Mouse (Mus musculus) left cerebral cortex, adult 18-20 months (tissue): ENCODE measurements around the gene Rpgrip1. TPM values are rescaled to one million over a fixed set of nuclear protein-coding genes. Genes with fewer than 3 reads are reported as not detected.

Experiments used
- DNase-seq, 2 experiments: peaks; one replicate each; pipeline ENCODE4 v3.0.0; 2021 to 2022; ENCODE audit warnings: low spot score in 2 of 2, mixed read lengths in 1 of 2
- total RNA-seq, 2 experiments: library from RNA; stranded (reverse); gene quantifications; 2 replicates each; pipeline ENCODE4 v1.2.3; 2021

Gene Rpgrip1
- total RNA-seq, 2 experiments from 2014 or later = 1.7 to 1.8 TPM

- DNase-seq = no peak
These were observed 7.9 kb downstream of the Rpgrip1 start for GRCm38 (mm10) chr14:52118456-52118822.

- DNase-seq = peak; percentile 21 to 44
These were observed 8.5 kb downstream of the Rpgrip1 start for GRCm38 (mm10) chr14:52118823-52119608.

GRCm38 (mm10) chr14:52120169-52120568 lies 9.7 kb downstream of the Rpgrip1 start:
- DNase-seq = no peak

- peak; percentile 69 to 80 for DNase-seq
These were observed 13.4 kb downstream of the Rpgrip1 start for GRCm38 (mm10) chr14:52123918-52124317.

- DNase-seq = no peak
These were observed 14.1 kb downstream of the Rpgrip1 start for GRCm38 (mm10) chr14:52124636-52125035.

GRCm38 (mm10) chr14:52133584-52133983 lies 23.1 kb downstream of the Rpgrip1 start:
- DNase-seq = no peak

GRCm38 (mm10) chr14:52140577-52141444 lies 30.3 kb downstream of the Rpgrip1 start:
- no peak for DNase-seq

- DNase-seq = no peak
These were observed 31.1 kb downstream of the Rpgrip1 start for GRCm38 (mm10) chr14:52141445-52142127.

GRCm38 (mm10) chr14:52144165-52144564 lies 33.7 kb downstream of the Rpgrip1 start:
- no peak for DNase-seq

GRCm38 (mm10) chr14:52146540-52146939 lies 36.0 kb downstream of the Rpgrip1 start:
- DNase-seq = no peak

- DNase-seq = no peak
These were observed 39.4 kb downstream of the Rpgrip1 start for GRCm38 (mm10) chr14:52149888-52150287.

GRCm38 (mm10) chr14:52152179-52152578 lies 41.7 kb downstream of the Rpgrip1 start:
- peak; percentile 16 to 39 for DNase-seq

GRCm38 (mm10) chr14:52152613-52153012 lies 42.1 kb downstream of the Rpgrip1 start:
- no peak for DNase-seq

- DNase-seq = no peak
These were observed 44.5 kb downstream of the Rpgrip1 start for GRCm38 (mm10) chr14:52155008-52155407.

GRCm38 (mm10) chr14:52160911-52161310 lies 50.4 kb downstream of the Rpgrip1 start:
- no peak for DNase-seq

GRCm38 (mm10) chr14:52166571-52166970 lies 56.1 kb downstream of the Rpgrip1 start:
- DNase-seq = no peak

GRCm38 (mm10) chr14:52188788-52189187 lies 78.3 kb downstream of the Rpgrip1 start:
- DNase-seq = no peak

- no peak for DNase-seq
These were observed 79.0 kb downstream of the Rpgrip1 start for GRCm38 (mm10) chr14:52189519-52189918.

GRCm38 (mm10) chr14:52190740-52191359 lies 80.3 kb downstream of the Rpgrip1 start:
- DNase-seq = peak; percentile 10 to 11

GRCm38 (mm10) chr14:52195691-52196090 lies 85.2 kb downstream of the Rpgrip1 start:
- DNase-seq = no peak
